Mouse (Mus musculus) MEL (cell line): Measurements from ENCODE around the gene Mrps35. TPM values are rescaled to one million over a fixed set of nuclear protein-coding genes. Genes with fewer than 3 reads are reported as not detected.

ENCODE experiments used
- DNase-seq: peaks from one replicate; pipeline ENCODE4 v3.0.0; 2011; ENCODE audit warnings: low read depth, low spot score
- H3K27ac ChIP-seq: 2 replicates; pipeline ENCODE4 v1.5.1; 2012; ENCODE audit warnings: low read depth, mild to moderate bottlenecking, control low read depth, low read length, moderate library complexity; ENCODE audit not compliant: control insufficient read depth
- H3K27me3 ChIP-seq, 2 experiments: fragments of 150-350 bp in 1 of 2; sonication (generic) in 1 of 2; 2 replicates each; pipeline ENCODE4 v1.6.1; 2012; ENCODE audit warnings: low read length in 2 of 2, mild to moderate bottlenecking in 2 of 2, improper control_type of control experiment in 1 of 2, moderate library complexity in 1 of 2; ENCODE audit not compliant: insufficient read depth in 2 of 2, control insufficient read depth in 1 of 2
- H3K36me3 ChIP-seq, 2 experiments: 2 replicates each; pipeline ENCODE4 v1.6.1; 2012 to 2014; ENCODE audit warnings: low read length in 2 of 2, improper control_type of control experiment in 1 of 2, inconsistent platforms in 1 of 2, mild to moderate bottlenecking in 1 of 2; ENCODE audit not compliant: insufficient read depth in 2 of 2, control insufficient read depth in 1 of 2
- H3K4me1 ChIP-seq, 2 experiments: fragments of 150-350 bp in 1 of 2; sonication (generic) in 1 of 2; 2 replicates each; pipeline ENCODE4 v1.6.1; 2012; ENCODE audit warnings: low read length in 2 of 2, improper control_type of control experiment in 1 of 2, mild to moderate bottlenecking in 1 of 2; ENCODE audit not compliant: insufficient read depth in 2 of 2, control insufficient read depth in 1 of 2
- H3K4me3 ChIP-seq, 2 experiments: fragments of 150-350 bp in 1 of 2; sonication (generic) in 1 of 2; 2 replicates each; pipeline ENCODE4 v1.5.1; 2012; ENCODE audit warnings: low read depth in 2 of 2, low read length in 2 of 2, mild to moderate bottlenecking in 2 of 2, moderate library complexity in 2 of 2, control low read depth in 1 of 2, improper control_type of control experiment in 1 of 2; ENCODE audit not compliant: control insufficient read depth in 1 of 2, insufficient read depth in 1 of 2
- H3K79me2 ChIP-seq: 2 replicates; pipeline ENCODE4 v1.6.1; 2012; ENCODE audit warnings: mild to moderate bottlenecking, low read length, moderate library complexity; ENCODE audit not compliant: control insufficient read depth, poor library complexity, insufficient read depth
- H3K9ac ChIP-seq: 2 replicates; pipeline ENCODE4 v1.6.1; 2012; ENCODE audit warnings: low read depth, mild to moderate bottlenecking, control low read depth, low read length, moderate library complexity; ENCODE audit not compliant: control insufficient read depth, poor library complexity, severe bottlenecking
- H3K9me3 ChIP-seq: fragments of 150-350 bp; sonication (generic); replicated peaks from 2 replicates; pipeline ENCODE4 v1.6.1; 2012; ENCODE audit warnings: mild to moderate bottlenecking, low read length, improper control_type of control experiment, moderate library complexity; ENCODE audit not compliant: insufficient read depth
- CHD2 ChIP-seq: IDR thresholded peaks from 2 replicates; pipeline ENCODE4 v1.6.1; 2011; ENCODE audit warnings: low read length, improper control_type of control experiment
- ELF1 ChIP-seq: IDR thresholded peaks from 2 replicates; pipeline ENCODE4 v1.6.1; 2014; ENCODE audit warnings: low read depth, mild to moderate bottlenecking, inconsistent platforms, low read length, improper control_type of control experiment, moderate library complexity
- EP300 ChIP-seq, 2 experiments: IDR thresholded peaks; 2 replicates each; pipeline ENCODE4 v1.6.1; 2011; ENCODE audit warnings: improper control_type of control experiment in 2 of 2, low read length in 2 of 2, low read depth in 1 of 2, mild to moderate bottlenecking in 1 of 2
- ETS1 ChIP-seq: IDR thresholded peaks from 2 replicates; pipeline ENCODE4 v1.6.1; 2012; ENCODE audit warnings: low read depth, mild to moderate bottlenecking, inconsistent platforms, low read length, improper control_type of control experiment, moderate library complexity
- GABPA ChIP-seq: IDR thresholded peaks from 2 replicates; pipeline ENCODE4 v1.6.1; 2012; ENCODE audit warnings: low read depth, mild to moderate bottlenecking, inconsistent platforms, low read length, improper control_type of control experiment, moderate library complexity
- GATA1 ChIP-seq: IDR thresholded peaks from 2 replicates; pipeline ENCODE4 v1.6.1; 2011; ENCODE audit warnings: low read depth, low read length, improper control_type of control experiment
- HCFC1 ChIP-seq: IDR thresholded peaks from 2 replicates; pipeline ENCODE4 v1.6.1; 2012; ENCODE audit warnings: low read depth, mild to moderate bottlenecking, inconsistent platforms, low read length, improper control_type of control experiment, moderate library complexity
- JUND ChIP-seq: IDR thresholded peaks from 2 replicates; pipeline ENCODE4 v1.6.1; 2011; ENCODE audit warnings: low read depth, mild to moderate bottlenecking, improper control_type of control experiment, low read length
- KAT2A ChIP-seq: conservative IDR thresholded peaks from 2 replicates; pipeline ENCODE4 v1.6.1; 2012; ENCODE audit warnings: low read depth, low read length, improper control_type of control experiment, inconsistent platforms
- MAFK ChIP-seq: IDR thresholded peaks from 2 replicates; pipeline ENCODE4 v1.6.1; 2011; ENCODE audit warnings: low read depth, mild to moderate bottlenecking, low read length, improper control_type of control experiment, borderline replicate concordance
- MAX ChIP-seq: IDR thresholded peaks from 2 replicates; pipeline ENCODE4 v1.6.1; 2011; ENCODE audit warnings: low read length, improper control_type of control experiment
- MAZ ChIP-seq: IDR thresholded peaks from 2 replicates; pipeline ENCODE4 v1.6.1; 2012; ENCODE audit warnings: low read depth, mild to moderate bottlenecking, inconsistent platforms, low read length, improper control_type of control experiment
- MXI1 ChIP-seq: IDR thresholded peaks from 2 replicates; pipeline ENCODE4 v1.6.1; 2011; ENCODE audit warnings: mild to moderate bottlenecking, low read depth, low read length, improper control_type of control experiment
- MYB ChIP-seq: IDR thresholded peaks from 2 replicates; pipeline ENCODE4 v1.6.1; 2011; ENCODE audit warnings: mild to moderate bottlenecking, low read depth, low read length, improper control_type of control experiment
- MYC ChIP-seq: IDR thresholded peaks from 2 replicates; pipeline ENCODE4 v1.6.1; 2011; ENCODE audit warnings: low read depth, mild to moderate bottlenecking, low read length, improper control_type of control experiment, moderate library complexity
- NELFE ChIP-seq: IDR thresholded peaks from 2 replicates; pipeline ENCODE4 v1.6.1; 2011; ENCODE audit warnings: low read depth, low read length, improper control_type of control experiment
- POLR2A ChIP-seq, 2 experiments: IDR thresholded peaks; 2 replicates each; pipeline ENCODE4 v1.6.1; 2011 to 2012; ENCODE audit warnings: low read length in 2 of 2, mild to moderate bottlenecking in 2 of 2, control low read depth in 1 of 2, improper control_type of control experiment in 1 of 2, low read depth in 1 of 2, moderate library complexity in 1 of 2; ENCODE audit not compliant: control insufficient read depth in 1 of 2, insufficient read depth in 1 of 2, poor library complexity in 1 of 2
- POLR2AphosphoS2 ChIP-seq: IDR thresholded peaks from 2 replicates; pipeline ENCODE4 v1.6.1; 2011; ENCODE audit warnings: low read length, improper control_type of control experiment
- RAD21 ChIP-seq: IDR thresholded peaks from 2 replicates; pipeline ENCODE4 v1.6.1; 2011; ENCODE audit warnings: mild to moderate bottlenecking, low read depth, low read length, improper control_type of control experiment
- TAL1 ChIP-seq: IDR thresholded peaks from 2 replicates; pipeline ENCODE4 v1.6.1; 2012; ENCODE audit warnings: mild to moderate bottlenecking, inconsistent platforms, low read length, moderate library complexity, mixed read lengths
- TBP ChIP-seq: IDR thresholded peaks from 2 replicates; pipeline ENCODE4 v1.8.0; 2011; ENCODE audit warnings: low read depth, low read length, improper control_type of control experiment
- TCF12 ChIP-seq: IDR thresholded peaks from 2 replicates; pipeline ENCODE4 v1.6.1; 2014; ENCODE audit warnings: low read depth, mild to moderate bottlenecking, inconsistent platforms, low read length, improper control_type of control experiment, moderate library complexity
- UBTF ChIP-seq: IDR thresholded peaks from 2 replicates; pipeline ENCODE4 v1.6.1; 2012; ENCODE audit warnings: low read depth, mild to moderate bottlenecking, inconsistent platforms, low read length, improper control_type of control experiment, moderate library complexity, borderline replicate concordance; ENCODE audit not compliant: insufficient read depth
- USF1 ChIP-seq: IDR thresholded peaks from 2 replicates; pipeline ENCODE4 v1.6.1; 2014; ENCODE audit warnings: low read depth, mild to moderate bottlenecking, inconsistent platforms, low read length, improper control_type of control experiment, moderate library complexity
- USF2 ChIP-seq, 2 experiments: IDR thresholded peaks; 2 replicates each; pipeline ENCODE4 v1.6.1; 2011 to 2012; ENCODE audit warnings: improper control_type of control experiment in 2 of 2, low read length in 2 of 2, borderline replicate concordance in 1 of 2, inconsistent platforms in 1 of 2, low read depth in 1 of 2, mild to moderate bottlenecking in 1 of 2; ENCODE audit not compliant: insufficient read depth in 1 of 2
- ZC3H11A ChIP-seq: IDR thresholded peaks from 2 replicates; pipeline ENCODE4 v1.6.1; 2012; ENCODE audit warnings: low read depth, mild to moderate bottlenecking, inconsistent platforms, low read length, improper control_type of control experiment
- ZNF384 ChIP-seq: IDR thresholded peaks from 2 replicates; pipeline ENCODE4 v1.6.1; 2012; ENCODE audit warnings: low read depth, mild to moderate bottlenecking, inconsistent platforms, low read length, improper control_type of control experiment
- polyA plus RNA-seq, 2 experiments: library from polyadenylated mRNA; stranded (reverse) in 1 of 2; unstranded in 1 of 2; fragments of >175 nt in 1 of 2; fragments of >200 nt in 1 of 2; gene quantifications; 2 replicates each; pipeline versions ENCODE4 v1.2.1 to v1.2.4; 2012; ENCODE audit warnings: low replicate concordance in 2 of 2, low read depth in 1 of 2; ENCODE audit not compliant: insufficient read length in 2 of 2, insufficient read depth in 1 of 2, missing spikeins in 1 of 2
- total RNA-seq: library from RNA; depleted of rRNA; stranded (reverse); fragments of 300-350 nt; gene quantifications from 2 replicates; pipeline ENCODE4 v1.2.3, GENCODE M21; 2012

The Mrps35 gene
- total and polyA plus RNA-seq, 3 experiments = 99.0 to 148 TPM; not detected in 1

GRCm38 (mm10) chr6:147076878-147077277, 34.3 kb downstream of the Mrps35 start:
- no peak for TF ChIP-seq ZNF384
- TF ChIP-seq USF2 (IDR thresholded peaks at IDR 0.05; ENCODE audit: borderline replicate concordance in 1 of 2, insufficient read depth in 1 of 2, low read depth in 1 of 2, low read length in 2 of 2) = no peak
- no peak for TF ChIP-seq TCF12
- TF ChIP-seq TBP = no peak
- no peak for TF ChIP-seq RAD21
- no peak for TF ChIP-seq UBTF
- TF ChIP-seq MAZ = no peak
- no peak for TF ChIP-seq CHD2
- no peak for TF ChIP-seq MAX
- no peak for TF ChIP-seq POLR2AphosphoS2
- TF ChIP-seq MYB = no peak
- TF ChIP-seq EP300 (IDR thresholded peaks at IDR 0.05; ENCODE audit: low read depth in 1 of 2, low read length in 2 of 2) = no peak
- no peak overlapping the region for H3K4me3 ChIP-seq
- H3K79me2 ChIP-seq = no peaks in the 10 kb centered on the region
- H3K4me1 ChIP-seq = peaks cover 0 to 4% of the 10 kb centered on the region in 2 experiments; a peak in 2 of 4 replicates
- H3K36me3 ChIP-seq = peaks cover 0 to 2% of the 10 kb centered on the region in 2 experiments; a peak in 2 of 4 replicates
- no peaks in the 10 kb centered on the region for H3K27me3 ChIP-seq
- H3K27ac ChIP-seq = no peak overlapping the region
- no peaks in the 10 kb centered on the region for H3K9me3 ChIP-seq
- DNase-seq = no peak
- no peak overlapping the region for H3K9ac ChIP-seq

- peaks cover 0 to 2% of the 10 kb centered on the region in 2 experiments; a peak in 2 of 4 replicates for H3K36me3 ChIP-seq
- TF ChIP-seq MYC = no peak
- no peak for TF ChIP-seq JUND
- TF ChIP-seq USF1 = no peak
- no peak for TF ChIP-seq ELF1
- TF ChIP-seq USF2 (IDR thresholded peaks at IDR 0.05; ENCODE audit: borderline replicate concordance in 1 of 2, insufficient read depth in 1 of 2, low read depth in 1 of 2, low read length in 2 of 2) = no peak
- TF ChIP-seq ETS1 = no peak
- TF ChIP-seq MXI1 = no peak
- TF ChIP-seq POLR2A (IDR thresholded peaks at IDR 0.05; ENCODE audit: control insufficient read depth in 1 of 2, insufficient read depth in 1 of 2, low read depth in 1 of 2, low read length in 2 of 2, poor library complexity in 1 of 2) = no peak
- no peak for TF ChIP-seq KAT2A
- no peak for TF ChIP-seq HCFC1
- no peak for TF ChIP-seq TAL1
- no peak for TF ChIP-seq ZC3H11A
- no peak for TF ChIP-seq GATA1
- no peak for TF ChIP-seq NELFE
- TF ChIP-seq GABPA = no peak
- TF ChIP-seq MAFK = no peak
- TF ChIP-seq TBP = no peak
- H3K9me3 ChIP-seq = no peaks in the 10 kb centered on the region
- H3K4me1 ChIP-seq = peaks cover 0 to 2% of the 10 kb centered on the region in 2 experiments; a peak in 1 of 4 replicates
- H3K27me3 ChIP-seq = no peaks in the 10 kb centered on the region
- DNase-seq = no peak
- no peak overlapping the region for H3K9ac ChIP-seq
- no peak overlapping the region for H3K4me3 ChIP-seq
- H3K27ac ChIP-seq = no peak overlapping the region
- no peaks in the 10 kb centered on the region for H3K79me2 ChIP-seq
Observed at GRCm38 (mm10) chr6:147079919-147080318, 37.4 kb downstream of the Mrps35 start.
